Mouse (Mus musculus) CH12.LX (cell line): Measurements from ENCODE around the gene Zfp106. TPM values are rescaled to one million over a fixed set of nuclear protein-coding genes. Genes with fewer than 3 reads are reported as not detected.
"Not testable (repeated sequence)": the region's sequence is repeated elsewhere in the genome, so short reads cannot be mapped to it uniquely, and the experiment has no call there.

ENCODE experiments used
- DNase-seq: peaks from one replicate; pipeline ENCODE4 v3.0.0-alpha.2; 2013; ENCODE audit errors: extremely low read depth
- H3K27ac ChIP-seq: 2 replicates; pipeline ENCODE4 v1.5.1; 2012; ENCODE audit warnings: low read depth, mild to moderate bottlenecking, control low read depth, moderate library complexity; ENCODE audit not compliant: insufficient read depth
- H3K27me3 ChIP-seq: replicated peaks from 2 replicates; pipeline ENCODE3; 2012; ENCODE audit warnings: inconsistent platforms
- H3K36me3 ChIP-seq, 2 experiments: replicated peaks in 1 of 2; 2 replicates each; pipeline versions ENCODE3 to v1.6.1; 2012; ENCODE audit warnings: inconsistent platforms in 1 of 2, low read length in 1 of 2, mild to moderate bottlenecking in 1 of 2, mixed read lengths in 1 of 2, moderate library complexity in 1 of 2; ENCODE audit not compliant: control insufficient read depth in 1 of 2, insufficient read depth in 1 of 2
- H3K4me1 ChIP-seq, 2 experiments: 2 replicates each; pipeline ENCODE4 v1.6.1; 2012; ENCODE audit warnings: inconsistent platforms in 1 of 2, moderate library complexity in 1 of 2; ENCODE audit not compliant: insufficient read depth in 2 of 2, control insufficient read depth in 1 of 2
- H3K4me2 ChIP-seq: 2 replicates; pipeline ENCODE4 v1.6.1; 2012; ENCODE audit warnings: low read depth, mild to moderate bottlenecking, control low read depth; ENCODE audit not compliant: poor library complexity, insufficient read depth, severe bottlenecking
- H3K4me3 ChIP-seq, 3 experiments: fragments of 150-350 bp in 1 of 3; sonication (generic) in 1 of 3; replicated peaks in 1 of 3; 2 replicates each; pipeline versions ENCODE3 to v1.5.1; 2011 to 2012; ENCODE audit warnings: low read depth in 2 of 3, low read length in 2 of 3, mild to moderate bottlenecking in 2 of 3, moderate library complexity in 2 of 3, control low read depth in 1 of 3, improper control_type of control experiment in 1 of 3, inconsistent platforms in 1 of 3, mixed read lengths in 1 of 3; ENCODE audit not compliant: poor library complexity in 1 of 3
- H3K79me2 ChIP-seq: replicated peaks from 2 replicates; pipeline ENCODE4 v1.6.1; 2012; ENCODE audit warnings: mild to moderate bottlenecking, moderate library complexity; ENCODE audit not compliant: control insufficient read depth, poor library complexity, insufficient read depth, severe bottlenecking; ENCODE audit errors: extremely low read depth
- H3K9ac ChIP-seq: 2 replicates; pipeline ENCODE4 v1.6.1; 2012; ENCODE audit warnings: low read depth, mild to moderate bottlenecking, control low read depth, moderate library complexity; ENCODE audit not compliant: insufficient read depth
- H3K9me3 ChIP-seq: replicated peaks from 2 replicates; pipeline ENCODE3; 2012; ENCODE audit warnings: low read length, inconsistent platforms, mixed read lengths
- CHD1 ChIP-seq: IDR thresholded peaks from 2 replicates; pipeline ENCODE4 v1.6.1; 2012; ENCODE audit warnings: low read depth, low read length, improper control_type of control experiment, inconsistent platforms
- CTCF ChIP-seq, 2 experiments: IDR thresholded peaks in 1 of 2; conservative IDR thresholded peaks in 1 of 2; 2 replicates each; pipeline ENCODE4 v1.5.1; 2011 to 2012; ENCODE audit warnings: low read depth in 2 of 2, low read length in 2 of 2, improper control_type of control experiment in 1 of 2, inconsistent platforms in 1 of 2, mild to moderate bottlenecking in 1 of 2, moderate library complexity in 1 of 2
- E2F4 ChIP-seq: IDR thresholded peaks from 2 replicates; pipeline ENCODE4 v1.6.1; 2011; ENCODE audit warnings: low read depth, low read length, improper control_type of control experiment; ENCODE audit not compliant: insufficient replicate concordance
- GABPA ChIP-seq: IDR thresholded peaks from 2 replicates; pipeline ENCODE4 v1.6.1; 2012; ENCODE audit warnings: low read depth, low read length, improper control_type of control experiment, inconsistent platforms; ENCODE audit not compliant: insufficient replicate concordance
- HCFC1 ChIP-seq: IDR thresholded peaks from 2 replicates; pipeline ENCODE4 v1.6.1; 2012; ENCODE audit warnings: low read depth, mild to moderate bottlenecking, inconsistent platforms, low read length, improper control_type of control experiment
- MAZ ChIP-seq: IDR thresholded peaks from 2 replicates; pipeline ENCODE4 v1.6.1; 2012; ENCODE audit warnings: low read depth, mild to moderate bottlenecking, inconsistent platforms, low read length, improper control_type of control experiment, moderate library complexity
- MEF2A ChIP-seq: IDR thresholded peaks from 2 replicates; pipeline ENCODE4 v1.6.1; 2014; ENCODE audit warnings: low read depth, mild to moderate bottlenecking, inconsistent platforms, low read length, improper control_type of control experiment, borderline replicate concordance
- MXI1 ChIP-seq: IDR thresholded peaks from 2 replicates; pipeline ENCODE4 v1.6.1; 2011; ENCODE audit warnings: mild to moderate bottlenecking, low read depth, low read length, improper control_type of control experiment
- NELFE ChIP-seq: IDR thresholded peaks from 2 replicates; pipeline ENCODE4 v1.6.1; 2011; ENCODE audit warnings: low read depth, low read length, improper control_type of control experiment
- NRF1 ChIP-seq: IDR thresholded peaks from 2 replicates; pipeline ENCODE4 v1.6.1; 2014; ENCODE audit warnings: low read depth, mild to moderate bottlenecking, inconsistent platforms, low read length, improper control_type of control experiment, moderate library complexity
- POLR2A ChIP-seq: IDR thresholded peaks from 2 replicates; pipeline ENCODE4 v1.6.1; 2011; ENCODE audit warnings: low read depth, mild to moderate bottlenecking, improper control_type of control experiment, low read length
- POLR2AphosphoS2 ChIP-seq: IDR thresholded peaks from 2 replicates; pipeline ENCODE4 v1.6.1; 2011; ENCODE audit warnings: low read depth, low read length, improper control_type of control experiment
- RAD21 ChIP-seq: IDR thresholded peaks from 2 replicates; pipeline ENCODE4 v1.6.1; 2011; ENCODE audit warnings: low read depth, mild to moderate bottlenecking, low read length, improper control_type of control experiment, moderate library complexity
- RCOR1 ChIP-seq: conservative IDR thresholded peaks from 2 replicates; pipeline ENCODE4 v1.6.1; 2012; ENCODE audit warnings: low read depth, mild to moderate bottlenecking, inconsistent platforms, low read length, improper control_type of control experiment
- SIN3A ChIP-seq: IDR thresholded peaks from 2 replicates; pipeline ENCODE4 v1.6.1; 2012; ENCODE audit warnings: low read length, improper control_type of control experiment, inconsistent platforms
- TBP ChIP-seq: conservative IDR thresholded peaks from 2 replicates; pipeline ENCODE4 v1.6.1; 2011; ENCODE audit warnings: low read depth, low read length, improper control_type of control experiment
- TCF12 ChIP-seq: IDR thresholded peaks from 2 replicates; pipeline ENCODE4 v1.6.1; 2014; ENCODE audit warnings: low read depth, mild to moderate bottlenecking, inconsistent platforms, low read length, improper control_type of control experiment
- UBTF ChIP-seq: IDR thresholded peaks from 2 replicates; pipeline ENCODE4 v1.6.1; 2012; ENCODE audit warnings: low read depth, mild to moderate bottlenecking, inconsistent platforms, low read length, improper control_type of control experiment, moderate library complexity
- USF1 ChIP-seq: IDR thresholded peaks from 2 replicates; pipeline ENCODE4 v1.6.1; 2014; ENCODE audit warnings: low read depth, mild to moderate bottlenecking, inconsistent platforms, low read length, improper control_type of control experiment
- USF2 ChIP-seq: conservative IDR thresholded peaks from 2 replicates; pipeline ENCODE4 v1.6.1; 2011; ENCODE audit warnings: low read depth, low read length, improper control_type of control experiment
- ZMIZ1 ChIP-seq: IDR thresholded peaks from 2 replicates; pipeline ENCODE4 v1.6.1; 2012; ENCODE audit warnings: low read depth, mild to moderate bottlenecking, inconsistent platforms, low read length, improper control_type of control experiment
- dilution Hi-C: fragments of 300-500 bp; cut with MboI; formaldehyde crosslinking; loops from 2 replicates; pipeline ENCODE4 v1.14.3; 2020; ENCODE audit warnings: low sequenced_read_pairs; ENCODE audit not compliant: extremely low pct_unique_long_range_greater_than_20kb, extremely low pct_ligation_motif_present
- in situ Hi-C: fragments of 300-500 bp; cut with MboI; formaldehyde crosslinking; loops from 3 replicates; pipeline ENCODE4 v1.14.3; 2019; ENCODE audit warnings: low sequenced_read_pairs, low pct_ligation_motif_present, low pct_unique_long_range_greater_than_20kb, mixed read lengths
- polyA plus RNA-seq: library from polyadenylated mRNA; unstranded; fragments of >175 nt; gene quantifications from 2 replicates; pipeline ENCODE4 v1.2.1, GENCODE M21; 2012; ENCODE audit warnings: low read depth; ENCODE audit not compliant: insufficient read length
- total RNA-seq, 2 experiments: library from RNA; depleted of rRNA; stranded (reverse); fragments of 300-350 nt in 1 of 2; fragments of >200 nt in 1 of 2; gene quantifications; 2 replicates each; pipeline ENCODE4 v1.2.3; 2012 to 2014

Zfp106 gene
- total and polyA plus RNA-seq, 3 experiments, result 93.8 to 183 (median 130) TPM

DNA sequence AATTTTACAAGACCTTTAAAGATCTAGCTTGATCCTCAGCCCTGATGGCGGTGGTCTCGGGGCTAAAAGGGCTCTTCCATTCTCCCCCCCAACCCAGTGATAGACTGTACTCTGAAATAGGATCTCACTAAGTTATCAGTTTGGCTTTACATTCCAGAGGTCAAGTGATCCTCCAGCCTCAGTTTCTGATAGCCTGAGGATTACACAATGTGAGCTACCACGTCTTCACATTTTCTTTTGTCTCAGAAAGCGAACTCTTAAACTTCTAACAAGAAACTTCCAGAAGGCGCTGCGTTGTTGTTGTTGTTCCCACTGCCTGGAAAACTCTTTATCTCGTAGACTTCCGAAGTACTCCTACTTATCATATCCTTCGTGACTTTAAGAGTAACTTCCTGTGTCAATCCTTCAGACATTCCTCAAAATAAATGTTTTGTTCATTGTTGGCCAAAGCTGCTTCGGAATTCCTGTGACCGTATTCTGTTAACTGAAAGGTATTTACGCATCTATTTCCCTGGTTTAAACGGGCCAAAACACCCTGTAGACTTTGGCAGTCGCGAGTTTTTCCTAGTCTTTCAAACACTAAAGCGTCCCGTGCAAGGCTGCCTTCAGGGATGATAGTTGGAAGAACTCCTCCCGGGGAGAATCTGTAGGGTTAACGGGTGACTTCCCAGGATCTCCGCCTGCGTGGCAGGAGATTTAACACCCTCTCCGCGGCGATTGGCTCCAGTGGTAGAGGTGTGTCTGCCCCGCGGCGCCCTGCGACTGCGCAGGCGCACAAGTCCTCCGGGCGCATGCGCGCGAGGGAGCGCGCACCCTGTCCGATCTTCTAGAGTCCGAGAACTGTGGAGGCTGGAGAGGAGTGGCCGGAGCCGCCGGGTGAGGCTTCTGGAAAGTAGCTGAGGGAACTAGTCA lies 3.5 kb upstream of the Zfp106 start, which contains the start of gene Snap23:
Snap23 (plus strand) TSS at position 786 of the 912 bp plus-strand sequence.
- DNase-seq, result peak; percentile 83
- Histone ChIP-seq H3K9me3 (no peaks in the 10 kb centered on the region), H3K27me3 (no peaks in the 10 kb centered on the region), H3K79me2 (peaks cover 29% of the 10 kb centered on the region), H3K9ac (peak within 1 kb of the TSS; percentile 61), H3K4me2 (peak within 1 kb of the TSS; percentile 98), H3K27ac (0 out of 2 replicates have a peak within 1 kb of the TSS, but pooled peaks have one; percentile 7), H3K4me3 (peak within 1 kb of the TSS; percentile 83 to 93 (median 86)), H3K4me1 (peaks cover 2 to 37% of the 10 kb centered on the region in 2 experiments; a peak in 3 of 4 replicates), H3K36me3 (peaks cover 0 to 11% of the 10 kb centered on the region in 2 experiments)
- in situ Hi-C loops (no loop called here), dilution Hi-C loops (no loop called here)
- TF ChIP-seq USF2, result no peak
- TF ChIP-seq TCF12, result peak; percentile 76
- peak; percentile 100 for TF ChIP-seq NRF1
- TF ChIP-seq CTCF (conservative IDR thresholded peaks at IDR 0.05 in 1 of 2, IDR thresholded peaks at IDR 0.05 in 1 of 2; ENCODE audit: low read depth in 2 of 2, low read length in 2 of 2), result no peak
- 0 out of 2 replicates have a peak, but pooled peaks have one; percentile 23 for TF ChIP-seq MEF2A
- no peak for TF ChIP-seq USF1
- TF ChIP-seq UBTF, result no peak
- peak; percentile 71; the same call in 1 of the 2 replicates for TF ChIP-seq ZMIZ1
- TF ChIP-seq RCOR1, result 0 out of 2 replicates have a peak, but pooled peaks have one; percentile 41
- TF ChIP-seq HCFC1, result peak; percentile 55; the same call in 1 of the 2 replicates
- TF ChIP-seq TBP, result peak; percentile 27; the same call in 1 of the 2 replicates
- TF ChIP-seq POLR2AphosphoS2, result peak; percentile 76; the same call in 1 of the 2 replicates
- TF ChIP-seq CHD1, result 0 out of 2 replicates have a peak, but pooled peaks have one; percentile 14
- peak; percentile 89 for TF ChIP-seq POLR2A
- TF ChIP-seq NELFE, result peak; percentile 91
- peak; percentile 64; the same call in 1 of the 2 replicates for TF ChIP-seq MXI1
- TF ChIP-seq GABPA, result no peak
- TF ChIP-seq SIN3A, result peak; percentile 72

GRCm38 (mm10) chr2:120565363-120565762 lies 1.7 kb upstream of the Zfp106 start:
- Histone ChIP-seq H3K79me2 (peaks cover 47% of the 10 kb centered on the region), H3K9ac (no peak overlapping the region), H3K27me3 (no peaks in the 10 kb centered on the region), H3K4me3 (no peak overlapping the region), H3K9me3 (no peaks in the 10 kb centered on the region), H3K4me2 (no peak overlapping the region), H3K36me3 (peaks cover 0 to 9% of the 10 kb centered on the region in 2 experiments), H3K4me1 (peaks cover 0 to 39% of the 10 kb centered on the region in 2 experiments; a peak in 2 of 4 replicates), H3K27ac (no peak overlapping the region)
- no peak for DNase-seq
- TF ChIP-seq POLR2AphosphoS2 (no peak), E2F4 (no peak), POLR2A (no peak), RAD21 (no peak), TCF12 (no peak), CTCF (conservative IDR thresholded peaks at IDR 0.05 in 1 of 2, IDR thresholded peaks at IDR 0.05 in 1 of 2; ENCODE audit: low read depth in 2 of 2, low read length in 2 of 2) (no peak), ZMIZ1 (no peak), MAZ (no peak), CHD1 (no peak), MEF2A (no peak)
- in situ Hi-C loops, result no loop called here
- dilution Hi-C loops, result no loop called here

DNA sequence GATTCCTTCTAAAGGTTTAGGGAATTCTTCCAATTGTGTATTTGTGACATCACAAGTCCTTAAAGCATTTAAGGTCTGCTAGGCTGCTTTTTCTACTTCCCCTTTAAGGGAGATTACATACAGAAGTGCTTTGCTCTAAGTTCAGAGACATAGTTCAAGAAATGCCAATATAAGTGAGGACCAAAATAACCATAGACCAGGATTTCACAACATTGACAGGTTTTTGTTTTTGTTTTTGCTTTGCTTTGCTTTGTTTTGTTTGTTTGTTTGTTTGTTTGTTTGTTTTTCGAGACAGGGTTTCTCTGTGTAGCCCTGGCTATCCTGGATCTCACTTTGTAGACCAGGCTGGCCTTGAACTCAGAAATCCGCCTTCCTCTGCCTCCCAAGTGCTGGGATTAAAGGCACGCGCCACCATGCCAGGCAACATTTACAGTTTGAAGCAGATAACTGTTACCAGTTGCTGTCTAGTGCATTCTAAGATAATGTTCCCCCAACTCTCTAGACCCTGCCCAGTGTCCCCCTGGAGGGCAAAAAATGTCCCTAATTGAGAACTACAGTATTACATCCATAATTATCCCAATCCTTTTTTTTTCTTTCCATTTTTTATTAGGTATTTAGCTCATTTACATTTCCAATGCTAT lies 1.0 kb upstream of the Zfp106 start:
- H3K9ac ChIP-seq, H3K9me3 ChIP-seq, H3K27me3 ChIP-seq, H3K27ac ChIP-seq, in situ Hi-C loops, H3K4me2 ChIP-seq, H3K4me3 ChIP-seq, DNase-seq, dilution Hi-C loops: not testable (repeated sequence)
- peaks cover 0 to 13% of the 10 kb centered on the region in 2 experiments for H3K36me3 ChIP-seq
- H3K79me2 ChIP-seq, result peaks cover 54% of the 10 kb centered on the region
- H3K4me1 ChIP-seq, result peaks cover 0 to 44% of the 10 kb centered on the region in 2 experiments; a peak in 2 of 4 replicates
